7 mouse cellular contexts compared by ENCODE assay signal in genomic region chr17:56111864-56112263, GRCm38 (mm10). TPM values are rescaled to one million over a fixed set of nuclear protein-coding genes. Genes with fewer than 3 reads are reported as not detected.
A peak's percentile ranks its signal among the peaks of the same experiment; 100 is the strongest.
DNase-seq lines count a peak whose midpoint lies in the region; ATAC-seq and TF ChIP-seq lines count a peak whose summit lies in the region.

No protein-coding gene starts in this region.

- no peak for TF ChIP-seq POLR2A in small intestine, adult 2 months (IDR thresholded peaks at IDR 0.05; ENCODE audit: low read depth, low read length)

- H3K4me3 ChIP-seq in forebrain, embryonic 16.5 days (replicated peaks; ENCODE audit: low read length) = no peak overlapping the region
- H3K4me3 ChIP-seq in kidney, postnatal 0 days (replicated peaks; ENCODE audit: low read depth, low read length) = no peak overlapping the region
- H3K4me3 ChIP-seq in small intestine, adult 2 months (ENCODE audit: low read depth, low read length) = no peak overlapping the region

- no peak overlapping the region for H3K9ac ChIP-seq in forebrain, embryonic 16.5 days (replicated peaks; ENCODE audit: low read depth, low read length)
- H3K9ac ChIP-seq in kidney, postnatal 0 days (ENCODE audit: low read depth, low read length) = no peak overlapping the region

- H3K27me3 ChIP-seq in forebrain, embryonic 16.5 days (replicated peaks; ENCODE audit: control insufficient read depth, insufficient read depth, low read length) = peaks cover 3% of the 10 kb centered on the region; the same call in 1 of the 2 replicates
- no peaks in the 10 kb centered on the region for H3K27me3 ChIP-seq in kidney, postnatal 0 days (ENCODE audit: insufficient read depth, low read length)
- H3K27me3 ChIP-seq in small intestine, adult 2 months (ENCODE audit: control insufficient read depth, insufficient read depth, low read length) = no peaks in the 10 kb centered on the region

- peak; percentile 84 for DNase-seq in 416B (ENCODE audit: low read depth)
- DNase-seq in cerebellum, adult 18-20 months = peak; percentile 76 to 80
- peak; percentile 79 for DNase-seq in kidney, postnatal 0 days (ENCODE audit: low spot score)
- peak; percentile 75 for DNase-seq in lung, postnatal 14 days

- H3K36me3 ChIP-seq in forebrain, embryonic 16.5 days (ENCODE audit: control insufficient read depth, insufficient read depth) = no peaks in the 10 kb centered on the region
- no peaks in the 10 kb centered on the region for H3K36me3 ChIP-seq in kidney, postnatal 0 days (ENCODE audit: insufficient read depth, low read length)
- H3K36me3 ChIP-seq in small intestine, adult 2 months (ENCODE audit: control insufficient read depth, insufficient read depth, low read length) = no peaks in the 10 kb centered on the region

- 46% methylated on average over 5 of the region's 5 CpGs for WGBS in forebrain, embryonic 16.5 days
- 44% methylated on average over 5 of the region's 5 CpGs for WGBS in kidney, postnatal 0 days
- 50% methylated on average over 5 of the region's 5 CpGs for WGBS in small intestine, adult 2 months

- no peaks in the 10 kb centered on the region for H3K9me3 ChIP-seq in forebrain, embryonic 16.5 days (ENCODE audit: control insufficient read depth, low read length)
- no peaks in the 10 kb centered on the region for H3K9me3 ChIP-seq in kidney, postnatal 0 days (replicated peaks; ENCODE audit: low read length)

- peak; percentile 85 for TF ChIP-seq CTCF in kidney, postnatal 0 days (IDR thresholded peaks at IDR 0.05; ENCODE audit: low read depth)
- peak; percentile 88 for TF ChIP-seq CTCF in small intestine, adult 2 months (IDR thresholded peaks at IDR 0.05; ENCODE audit: extremely low read depth, insufficient read length, insufficient replicate concordance, low read depth, low read length)

- no peak overlapping the region for H3K4me2 ChIP-seq in forebrain, embryonic 16.5 days (ENCODE audit: low read length)
- H3K4me2 ChIP-seq in kidney, postnatal 0 days (ENCODE audit: low read length) = no peak overlapping the region

- ATAC-seq in CD4-positive, CD25-positive, alpha-beta regulatory T cell, adult 4 months = peak; percentile 56
- ATAC-seq in forebrain, embryonic 16.5 days = peak; percentile 32; the same call in 1 of the 2 replicates
- ATAC-seq in kidney, postnatal 0 days (replicated peaks; ENCODE audit: low FRiP score, low read depth) = no peak

- H3K27ac ChIP-seq in forebrain, embryonic 16.5 days (ENCODE audit: low read length) = no peak overlapping the region
- no peak overlapping the region for H3K27ac ChIP-seq in kidney, postnatal 0 days
- H3K27ac ChIP-seq in small intestine, adult 2 months (ENCODE audit: insufficient read depth, low read depth, low read length) = no peak overlapping the region

- no peaks in the 10 kb centered on the region for H3K4me1 ChIP-seq in forebrain, embryonic 16.5 days (replicated peaks; ENCODE audit: control insufficient read depth, insufficient read depth, low read length)
- H3K4me1 ChIP-seq in kidney, postnatal 0 days (replicated peaks; ENCODE audit: insufficient read depth, low read length) = no peaks in the 10 kb centered on the region
- no peaks in the 10 kb centered on the region for H3K4me1 ChIP-seq in small intestine, adult 2 months (ENCODE audit: control insufficient read depth, insufficient read depth, insufficient read length, low read length)

RNA-seq across cellular contexts. Expression of gene Plin4, which starts 2.3 kb away (rescaled TPM):
- not detected for polyA plus RNA-seq in CD4-positive, CD25-positive, alpha-beta regulatory T cell, adult 4 months (2017; shearing (Covaris generic))
- polyA plus RNA-seq in forebrain, embryonic 16.5 days (2015; fragmentation: Nextera tagmentation; extraction: Ambion mirVana) = 0.09 and 0.14 TPM in 2 replicates
- 0.08 and 0.09 TPM in 2 replicates for polyA plus RNA-seq in kidney, postnatal 0 days (2015; fragmentation: Nextera tagmentation; extraction: Ambion mirVana)
- 6.2 and 8.9 TPM in 2 replicates for polyA plus RNA-seq in small intestine, adult 2 months (2012; rRNA removed)

RNA-seq across cellular contexts. Expression of gene Plin5, which starts 5.5 kb away (rescaled TPM):
- polyA plus RNA-seq in CD4-positive, CD25-positive, alpha-beta regulatory T cell, adult 4 months (2017; shearing (Covaris generic)) = not detected
- polyA plus RNA-seq in forebrain, embryonic 16.5 days (2015; fragmentation: Nextera tagmentation; extraction: Ambion mirVana) = 0.67 and 1.4 TPM in 2 replicates
- 1.2 and 1.3 TPM in 2 replicates for polyA plus RNA-seq in kidney, postnatal 0 days (2015; fragmentation: Nextera tagmentation; extraction: Ambion mirVana)
- polyA plus RNA-seq in small intestine, adult 2 months (2012; rRNA removed) = 0.04 and 0.05 TPM in 2 replicates

RNA-seq across cellular contexts. Expression of gene Lrg1, which starts 9.9 kb away (rescaled TPM):
- not detected for polyA plus RNA-seq in CD4-positive, CD25-positive, alpha-beta regulatory T cell, adult 4 months (2017; shearing (Covaris generic))
- polyA plus RNA-seq in forebrain, embryonic 16.5 days (2015; fragmentation: Nextera tagmentation; extraction: Ambion mirVana) = 0.22 TPM in 1 of 2 replicates, not detected in the other
- 1.7 and 1.9 TPM in 2 replicates for polyA plus RNA-seq in kidney, postnatal 0 days (2015; fragmentation: Nextera tagmentation; extraction: Ambion mirVana)
- 10.6 and 28.7 TPM in 2 replicates for polyA plus RNA-seq in small intestine, adult 2 months (2012; rRNA removed)

RNA-seq across cellular contexts. Expression of gene Sema6b, which starts 28.3 kb away (rescaled TPM):
- not detected for polyA plus RNA-seq in CD4-positive, CD25-positive, alpha-beta regulatory T cell, adult 4 months (2017; shearing (Covaris generic))
- 10.1 and 10.7 TPM in 2 replicates for polyA plus RNA-seq in forebrain, embryonic 16.5 days (2015; fragmentation: Nextera tagmentation; extraction: Ambion mirVana)
- 0.87 and 1.2 TPM in 2 replicates for polyA plus RNA-seq in kidney, postnatal 0 days (2015; fragmentation: Nextera tagmentation; extraction: Ambion mirVana)
- 6.4 and 12.2 TPM in 2 replicates for polyA plus RNA-seq in small intestine, adult 2 months (2012; rRNA removed)

RNA-seq across cellular contexts. Expression of gene Hdgfl2, which starts 32.4 kb away (rescaled TPM):
- polyA plus RNA-seq in CD4-positive, CD25-positive, alpha-beta regulatory T cell, adult 4 months (2017; shearing (Covaris generic)) = 10 to 100 TPM; 39.4 to 58.4 TPM
- polyA plus RNA-seq in forebrain, embryonic 16.5 days (2015; fragmentation: Nextera tagmentation; extraction: Ambion mirVana) = 151 and 158 TPM in 2 replicates
- 77.5 and 85.0 TPM in 2 replicates for polyA plus RNA-seq in kidney, postnatal 0 days (2015; fragmentation: Nextera tagmentation; extraction: Ambion mirVana)
- polyA plus RNA-seq in small intestine, adult 2 months (2012; rRNA removed) = 23.1 and 24.2 TPM in 2 replicates
